Mouse (Mus musculus) forelimb bud, embryonic 11.5 days (tissue): ENCODE data around the gene Nynrin.

Experiments
- DNase-seq: peaks from one replicate; pipeline ENCODE4 v3.0.0-alpha.2; 2012; ENCODE audit warnings: low read depth, low spot score

The Nynrin gene

GRCm38 (mm10) chr14:55840853-55841366, 12.9 kb upstream of the Nynrin start:
- no peak for DNase-seq

GRCm38 (mm10) chr14:55842794-55843193, 11.0 kb upstream of the Nynrin start:
- DNase-seq, result no peak

- no peak for DNase-seq
These were observed 8.1 kb upstream of the Nynrin start for GRCm38 (mm10) chr14:55845506-55846294.

GRCm38 (mm10) chr14:55850885-55851284, 2.9 kb upstream of the Nynrin start:
- no peak for DNase-seq

- peak; percentile 80 for DNase-seq
These were observed 911 bp upstream of the Nynrin start for GRCm38 (mm10) chr14:55852646-55853551.

GRCm38 (mm10) chr14:55854406-55855100, 743 bp downstream of the Nynrin start:
- no peak for DNase-seq

GRCm38 (mm10) chr14:55855101-55855561, 1.3 kb downstream of the Nynrin start:
- DNase-seq, result peak; percentile 71

- DNase-seq, result no peak
These were observed 3.8 kb downstream of the Nynrin start for GRCm38 (mm10) chr14:55857588-55857987.

- DNase-seq, result no peak
These were observed 8.4 kb downstream of the Nynrin start for GRCm38 (mm10) chr14:55862186-55862585.

GRCm38 (mm10) chr14:55862970-55863369, 9.2 kb downstream of the Nynrin start:
- DNase-seq, result no peak

GRCm38 (mm10) chr14:55863773-55864172, 10.0 kb downstream of the Nynrin start:
- DNase-seq, result peak; percentile 80

- peak; percentile 80 for DNase-seq
These were observed 13.2 kb downstream of the Nynrin start for GRCm38 (mm10) chr14:55866962-55867361.

GRCm38 (mm10) chr14:55868230-55869026, 14.6 kb downstream of the Nynrin start:
- no peak for DNase-seq

GRCm38 (mm10) chr14:55869538-55869937, 15.7 kb downstream of the Nynrin start:
- DNase-seq, result no peak

- no peak for DNase-seq
These were observed 18.2 kb downstream of the Nynrin start for GRCm38 (mm10) chr14:55872039-55872438.

- no peak for DNase-seq
These were observed 18.7 kb downstream of the Nynrin start for GRCm38 (mm10) chr14:55872551-55872950.

GRCm38 (mm10) chr14:55873242-55873713, 19.5 kb downstream of the Nynrin start:
- no peak for DNase-seq

- DNase-seq, result peak; percentile 75
These were observed 20.2 kb downstream of the Nynrin start for GRCm38 (mm10) chr14:55873714-55874683.
